Mouse (Mus musculus) urinary bladder, adult 2 months (tissue): ENCODE data around the gene 1110004F10Rik. TPM values are rescaled to one million over a fixed set of nuclear protein-coding genes. Genes with fewer than 3 reads are reported as not detected.

Source experiments
- DNase-seq: peaks from one replicate; pipeline ENCODE4 v3.0.0; 2022; ENCODE audit warnings: low spot score
- polyA plus RNA-seq: library from polyadenylated mRNA; depleted of rRNA; stranded (reverse); fragments of >200 nt; gene quantifications from 2 replicates; pipeline ENCODE4 v1.2.3, GENCODE M21; 2012; rRNA removed

1110004F10Rik gene
- polyA plus RNA-seq, 1 experiment = 101 TPM

DNA sequence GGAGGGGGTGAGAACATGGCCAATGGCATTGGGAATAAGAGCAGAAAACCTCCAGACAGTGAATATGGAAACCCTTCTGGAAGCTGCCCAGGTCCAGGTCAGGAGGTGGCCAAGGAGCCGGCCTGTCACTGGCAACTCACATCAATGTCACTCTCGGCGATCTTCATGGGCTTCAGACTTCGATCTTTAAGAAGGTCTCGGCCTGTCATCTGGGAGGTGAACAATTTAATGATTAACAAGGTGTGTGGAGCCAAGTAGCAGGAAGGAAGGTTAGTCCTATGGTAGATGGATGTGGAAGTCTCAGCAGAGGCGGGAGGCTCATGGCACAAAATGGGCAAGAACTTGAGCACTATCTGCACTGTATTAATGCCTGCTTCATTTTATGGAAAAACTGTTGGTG, 105.8 kb downstream of the 1110004F10Rik start:
- no peak for DNase-seq

DNA sequence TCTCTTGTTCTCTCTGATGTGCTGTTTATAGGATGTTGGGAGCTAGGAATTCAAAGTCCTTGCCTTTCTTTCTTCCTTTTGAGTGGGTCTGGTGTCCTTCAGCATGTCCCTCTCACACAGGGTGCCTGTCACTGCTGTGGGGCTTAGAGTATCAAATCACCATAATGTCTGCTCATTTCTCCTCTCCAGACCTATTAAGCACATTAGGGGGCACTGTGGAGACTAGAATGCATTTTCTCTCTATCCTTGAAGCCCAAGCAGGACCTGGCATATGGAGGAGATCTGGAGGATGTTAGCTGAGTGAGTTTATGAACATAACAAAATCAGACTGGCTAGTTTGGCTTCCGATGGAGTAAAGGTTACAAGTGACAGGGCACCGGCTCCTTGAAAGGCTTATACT, 107.9 kb downstream of the 1110004F10Rik start:
- no peak for DNase-seq

- no peak for DNase-seq
Observed at GRCm38 (mm10) chr7:116149568-116149967, 110.4 kb downstream of the 1110004F10Rik start.

DNA sequence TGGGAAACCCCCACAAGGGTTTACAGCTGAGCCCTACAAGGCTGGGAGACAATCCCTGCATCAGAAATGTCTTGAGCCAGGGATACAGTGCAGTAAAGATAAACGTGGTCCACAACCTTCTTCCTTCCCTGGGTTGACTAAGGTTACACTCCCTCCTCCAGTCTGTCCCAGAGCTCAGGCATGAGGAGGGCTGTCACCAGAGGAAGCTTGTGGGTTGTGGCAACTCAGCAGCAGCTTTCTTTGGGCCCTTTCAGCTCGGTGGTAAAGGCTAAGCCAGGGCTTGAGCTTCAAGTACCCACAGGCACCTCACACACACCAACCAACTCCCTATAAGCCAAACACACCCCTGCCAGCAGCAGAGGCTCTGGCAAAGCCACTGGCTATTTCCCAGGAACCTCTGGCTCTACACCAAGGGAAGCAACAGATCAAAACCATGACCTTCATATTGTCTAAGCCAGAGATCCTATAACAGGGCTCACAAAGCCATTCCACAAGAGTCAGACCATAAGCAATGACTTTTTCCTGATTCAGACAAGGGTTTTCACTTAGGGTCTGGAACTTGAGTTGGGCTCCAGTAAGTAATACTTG, 114.7 kb downstream of the 1110004F10Rik start:
- DNase-seq = no peak

Other genes starting within 250 kb of the 1110004F10Rik start
- gene Sox6, start 601 bp upstream of the 1110004F10Rik start, polyA plus RNA-seq = 3.5 and 3.8 TPM in 2 replicates
- 1.0 and 1.3 TPM in 2 replicates for gene Gm4353, start 45.2 kb downstream of the 1110004F10Rik start, polyA plus RNA-seq